Mouse (Mus musculus): ENCODE results near the gene Tomm5.
"Not testable (repeated sequence)": the region's sequence is repeated elsewhere in the genome, so short reads cannot be mapped to it uniquely, and the experiment has no call there.

GRCm38 (mm10) chr4:45063836-45064235 lies 44.1 kb downstream of the Tomm5 start:
- TF ChIP-seq POLR2A, EP300 (IDR thresholded peaks at IDR 0.05; ENCODE audit: insufficient read depth, low read depth, low read length): not testable (repeated sequence)
